Mouse (Mus musculus) thymus, adult 2 months (tissue): ENCODE measurements at regions not wholly inside any gene's neighbourhood (a gene's known extent, or its start where the extent isn't known, plus 50 kb on each side); places are given as distances from the start of the nearest gene placed in this dataset.

Experiments
- DNase-seq: peaks from one replicate; pipeline ENCODE4 v3.0.0; 2021
- H3K27ac ChIP-seq: fragments of 200-500 bp; 2 replicates; pipeline ENCODE4 v1.5.1; 2012; ENCODE audit warnings: low read length, control low read depth; ENCODE audit not compliant: control insufficient read depth, insufficient read depth
- H3K27me3 ChIP-seq: fragments of 200-500 bp; 2 replicates; pipeline ENCODE4 v1.6.1; 2012; ENCODE audit warnings: mild to moderate bottlenecking, low read length, moderate library complexity, mixed read lengths; ENCODE audit not compliant: control insufficient read depth, insufficient read depth
- H3K36me3 ChIP-seq: fragments of 200-500 bp; 2 replicates; pipeline ENCODE4 v1.6.1; 2012; ENCODE audit warnings: mild to moderate bottlenecking, low read length, moderate library complexity; ENCODE audit not compliant: control insufficient read depth, insufficient read depth
- H3K4me1 ChIP-seq: fragments of 200-500 bp; replicated peaks from 2 replicates; pipeline ENCODE4 v1.6.1; 2012; ENCODE audit warnings: low read length; ENCODE audit not compliant: control insufficient read depth, insufficient read depth
- H3K4me3 ChIP-seq: fragments of 200-500 bp; 2 replicates; pipeline ENCODE4 v1.5.1; 2012; ENCODE audit warnings: mild to moderate bottlenecking, low read length, control low read depth, moderate library complexity; ENCODE audit not compliant: control insufficient read depth, insufficient read depth
- CTCF ChIP-seq: fragments of 200-500 bp; IDR thresholded peaks from 2 replicates; pipeline ENCODE4 v1.5.1; 2012; ENCODE audit warnings: mild to moderate bottlenecking, control low read depth, low read length, moderate library complexity, borderline replicate concordance; ENCODE audit not compliant: control insufficient read depth, poor library complexity, insufficient read depth; ENCODE audit errors: extremely low read depth
- POLR2A ChIP-seq: fragments of 200-500 bp; IDR thresholded peaks from 2 replicates; pipeline ENCODE4 v1.6.1; 2012; ENCODE audit warnings: mild to moderate bottlenecking, low read length, control low read depth, moderate library complexity; ENCODE audit not compliant: control insufficient read depth, poor library complexity, insufficient read depth; ENCODE audit errors: extremely low read depth
- WGBS: fragments of 180-500 bp; shearing (Covaris S2); methylation state at CpG from one replicate; pipeline ENCODE4 v1.1.7; 2018; 5-methylcytosine and 5-hydroxymethylcytosine counted together

GRCm38 (mm10) chr17:13564800-13565199 lies 195.5 kb upstream of the Afdn start:
- no peak overlapping the region for H3K27ac ChIP-seq
- H3K36me3 ChIP-seq = no peaks in the 10 kb centered on the region
- no peaks in the 10 kb centered on the region for H3K27me3 ChIP-seq
- 77% methylated on average over 7 of the region's 7 CpGs for WGBS
- H3K4me3 ChIP-seq = no peak overlapping the region
- TF ChIP-seq POLR2A (no peak), CTCF (no peak)
- peaks cover 4% of the 10 kb centered on the region; the same call in 1 of the 2 replicates for H3K4me1 ChIP-seq
- no peak for DNase-seq

GRCm38 (mm10) chr17:13566680-13567079 lies 193.7 kb upstream of the Afdn start:
- TF ChIP-seq POLR2A = no peak
- TF ChIP-seq CTCF = no peak
- no peak overlapping the region for H3K27ac ChIP-seq
- H3K4me1 ChIP-seq = peaks cover 4% of the 10 kb centered on the region; the same call in 1 of the 2 replicates
- H3K36me3 ChIP-seq = no peaks in the 10 kb centered on the region
- no peaks in the 10 kb centered on the region for H3K27me3 ChIP-seq
- H3K4me3 ChIP-seq = no peak overlapping the region
- 86% methylated on average over 7 of the region's 7 CpGs for WGBS
- DNase-seq = no peak

- WGBS = 97% methylated on average over 3 of the region's 3 CpGs
- TF ChIP-seq CTCF (no peak), POLR2A (no peak)
- no peak for DNase-seq
- H3K27ac ChIP-seq = no peak overlapping the region
- no peaks in the 10 kb centered on the region for H3K27me3 ChIP-seq
- no peak overlapping the region for H3K4me3 ChIP-seq
- no peaks in the 10 kb centered on the region for H3K36me3 ChIP-seq
- H3K4me1 ChIP-seq = peaks cover 7% of the 10 kb centered on the region
Observed at GRCm38 (mm10) chr17:13567183-13567582, 193.2 kb upstream of the Afdn start.

- H3K4me3 ChIP-seq = no peak overlapping the region
- H3K27me3 ChIP-seq = no peaks in the 10 kb centered on the region
- DNase-seq = no peak
- TF ChIP-seq CTCF (no peak), POLR2A (no peak)
- H3K36me3 ChIP-seq = no peaks in the 10 kb centered on the region
- no peak overlapping the region for H3K27ac ChIP-seq
- H3K4me1 ChIP-seq = peaks cover 11% of the 10 kb centered on the region
- WGBS = 93% methylated on average over 5 of the region's 5 CpGs
Observed at GRCm38 (mm10) chr17:13570796-13571195, 189.5 kb upstream of the Afdn start.

- 69% methylated on average over 8 of the region's 8 CpGs for WGBS
- TF ChIP-seq CTCF (no peak), POLR2A (no peak)
- no peak for DNase-seq
- Histone ChIP-seq H3K4me1 (peaks cover 11% of the 10 kb centered on the region), H3K4me3 (no peak overlapping the region), H3K36me3 (no peaks in the 10 kb centered on the region), H3K27me3 (no peaks in the 10 kb centered on the region), H3K27ac (no peak overlapping the region)
Observed at GRCm38 (mm10) chr17:13572204-13572833, 188.0 kb upstream of the Afdn start.

- peaks cover 11% of the 10 kb centered on the region for H3K4me1 ChIP-seq
- no peak overlapping the region for H3K4me3 ChIP-seq
- H3K27me3 ChIP-seq = no peaks in the 10 kb centered on the region
- H3K27ac ChIP-seq = peak overlapping the region; percentile 84
- TF ChIP-seq CTCF (no peak), POLR2A (no peak)
- DNase-seq = peak; percentile 49
- no peaks in the 10 kb centered on the region for H3K36me3 ChIP-seq
- 15% methylated on average over 9 of the region's 9 CpGs for WGBS
Observed at GRCm38 (mm10) chr17:13573036-13573435, 187.3 kb upstream of the Afdn start.

GRCm38 (mm10) chr17:13574122-13574521 lies 186.2 kb upstream of the Afdn start:
- H3K4me3 ChIP-seq = no peak overlapping the region
- DNase-seq = no peak
- WGBS = 94% methylated on average over 1 of the region's 1 CpGs
- no peak for TF ChIP-seq POLR2A
- TF ChIP-seq CTCF = no peak
- peaks cover 11% of the 10 kb centered on the region for H3K4me1 ChIP-seq
- no peaks in the 10 kb centered on the region for H3K36me3 ChIP-seq
- H3K27me3 ChIP-seq = no peaks in the 10 kb centered on the region
- H3K27ac ChIP-seq = no peak overlapping the region
